Mouse (Mus musculus): Measurements from ENCODE around the gene Natd1. TPM values are rescaled to one million over a fixed set of nuclear protein-coding genes. Genes with fewer than 3 reads are reported as not detected.

Natd1 gene
- polyA plus RNA-seq, 1 experiment from 2014 or later: 14.8 TPM

GRCm38 (mm10) chr11:60867904-60868303 is 46.6 kb downstream of the Natd1 start:
- Histone ChIP-seq H3K36me3 (replicated peaks) (peaks cover 40% of the 10 kb centered on the region), H3K27ac (replicated peaks) (no peak overlapping the region), H3K27me3 (no peaks in the 10 kb centered on the region), H3K4me2 (no peak overlapping the region), H3K4me3 (replicated peaks) (no peak overlapping the region), H3K4me1 (replicated peaks) (peaks cover 15% of the 10 kb centered on the region), H3K9me3 (replicated peaks) (no peaks in the 10 kb centered on the region), H3K9ac (no peak overlapping the region)
- no peak for ATAC-seq (ENCODE audit: insufficient read depth)
- 74% methylated on average over 8 of the region's 8 CpGs for WGBS (ENCODE audit: insufficient replicate concordance)

DNA sequence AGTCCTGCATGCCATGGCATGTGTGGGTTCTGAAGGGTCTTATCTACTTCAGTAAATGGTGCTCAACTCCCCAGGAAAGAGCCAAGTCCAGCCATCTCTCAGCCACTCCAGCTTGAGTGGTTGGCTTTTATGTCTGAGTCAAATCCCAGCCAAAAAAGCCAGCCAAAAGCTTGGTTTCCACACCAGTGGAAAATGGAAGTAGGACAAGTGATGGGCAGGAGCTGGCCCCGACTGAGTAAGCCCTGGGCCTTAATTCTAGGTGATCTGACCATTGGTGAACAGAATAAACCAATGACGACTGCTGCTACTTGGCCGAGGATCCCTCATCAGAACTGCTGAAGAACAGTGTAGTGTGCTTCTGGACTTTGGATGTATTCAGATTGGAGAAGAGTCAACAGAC is 47.1 kb downstream of the Natd1 start:
- H3K36me3 ChIP-seq (replicated peaks): peaks cover 40% of the 10 kb centered on the region
- H3K4me3 ChIP-seq (replicated peaks): no peak overlapping the region
- no peak overlapping the region for H3K4me2 ChIP-seq
- H3K27ac ChIP-seq (replicated peaks): no peak overlapping the region
- WGBS (ENCODE audit: insufficient replicate concordance): 69% methylated on average over 3 of the region's 3 CpGs
- H3K9ac ChIP-seq: no peak overlapping the region
- H3K4me1 ChIP-seq (replicated peaks): peaks cover 14% of the 10 kb centered on the region; the same call in 1 of the 2 replicates
- H3K27me3 ChIP-seq: no peaks in the 10 kb centered on the region
- ATAC-seq (ENCODE audit: insufficient read depth): no peak
- H3K9me3 ChIP-seq (replicated peaks): no peaks in the 10 kb centered on the region

DNA sequence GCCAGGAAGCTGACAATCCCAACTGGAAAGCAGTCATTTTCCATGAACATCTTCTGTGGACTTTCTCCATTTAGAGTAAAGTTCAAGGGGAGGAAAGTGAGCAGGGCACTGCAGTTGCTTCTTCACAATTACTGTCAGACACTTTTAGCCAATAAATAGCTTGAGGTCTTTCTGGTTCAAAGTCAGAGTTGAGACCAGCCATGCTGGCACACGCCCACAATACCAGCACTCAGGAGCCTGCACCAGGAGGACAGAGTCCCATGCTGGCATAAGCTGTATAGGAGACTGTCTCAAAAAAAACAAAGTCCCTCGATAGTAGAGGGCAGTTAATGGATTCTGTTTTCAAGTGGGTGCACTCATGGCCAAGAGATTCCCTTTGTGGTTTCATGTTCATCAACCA is 48.5 kb downstream of the Natd1 start:
- Histone ChIP-seq H3K9ac (no peak overlapping the region), H3K27me3 (no peaks in the 10 kb centered on the region), H3K9me3 (replicated peaks) (no peaks in the 10 kb centered on the region), H3K4me2 (no peak overlapping the region), H3K27ac (replicated peaks) (no peak overlapping the region), H3K4me1 (replicated peaks) (peaks cover 14% of the 10 kb centered on the region; the same call in 1 of the 2 replicates), H3K36me3 (replicated peaks) (peaks cover 52% of the 10 kb centered on the region), H3K4me3 (replicated peaks) (no peak overlapping the region)
- no peak for ATAC-seq (ENCODE audit: insufficient read depth)
- WGBS (ENCODE audit: insufficient replicate concordance): 61% methylated on average over 2 of the region's 2 CpGs

GRCm38 (mm10) chr11:60864916-60865315 is 49.6 kb downstream of the Natd1 start:
- WGBS (ENCODE audit: insufficient replicate concordance): 77% methylated on average over 14 of the region's 14 CpGs
- no peak overlapping the region for H3K9ac ChIP-seq
- no peak overlapping the region for H3K4me3 ChIP-seq (replicated peaks)
- H3K4me2 ChIP-seq: no peak overlapping the region
- H3K36me3 ChIP-seq (replicated peaks): peaks cover 52% of the 10 kb centered on the region
- no peaks in the 10 kb centered on the region for H3K9me3 ChIP-seq (replicated peaks)
- H3K27ac ChIP-seq (replicated peaks): no peak overlapping the region
- peaks cover 14% of the 10 kb centered on the region; the same call in 1 of the 2 replicates for H3K4me1 ChIP-seq (replicated peaks)
- ATAC-seq (ENCODE audit: insufficient read depth): no peak
- H3K27me3 ChIP-seq: no peaks in the 10 kb centered on the region

DNA sequence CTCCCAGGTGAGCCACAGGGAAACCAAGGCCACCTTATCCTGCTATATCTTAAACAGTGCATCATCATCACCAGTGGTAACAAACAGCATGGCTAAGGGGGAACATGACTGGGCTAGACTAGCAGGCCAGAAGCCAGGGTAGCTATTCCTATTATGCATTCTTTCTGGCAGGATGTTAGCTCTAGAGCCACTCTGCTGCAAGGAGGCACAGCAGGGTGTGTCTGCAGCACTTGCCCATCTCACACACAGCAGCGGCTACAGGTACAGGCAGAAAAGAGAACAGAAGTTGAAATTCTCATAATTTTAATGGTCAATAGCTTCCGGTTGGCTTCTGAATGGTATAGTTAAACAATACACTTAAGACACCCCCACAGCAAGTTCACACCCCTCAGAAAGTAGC is 50.4 kb downstream of the Natd1 start:
- no peak for ATAC-seq (ENCODE audit: insufficient read depth)
- no peak overlapping the region for H3K4me2 ChIP-seq
- no peaks in the 10 kb centered on the region for H3K9me3 ChIP-seq (replicated peaks)
- no peak overlapping the region for H3K4me3 ChIP-seq (replicated peaks)
- no peak overlapping the region for H3K9ac ChIP-seq
- H3K27me3 ChIP-seq: no peaks in the 10 kb centered on the region
- WGBS (ENCODE audit: insufficient replicate concordance): 80% methylated on average over 2 of the region's 2 CpGs
- 0 out of 2 replicates have a peak, but pooled peaks cover 10% of the 10 kb centered on the region for H3K4me1 ChIP-seq (replicated peaks)
- H3K36me3 ChIP-seq (replicated peaks): peaks cover 52% of the 10 kb centered on the region
- no peak overlapping the region for H3K27ac ChIP-seq (replicated peaks)

GRCm38 (mm10) chr11:60863196-60863595 is 51.4 kb downstream of the Natd1 start:
- Histone ChIP-seq H3K4me3 (replicated peaks) (no peak overlapping the region), H3K4me2 (no peak overlapping the region), H3K9ac (no peak overlapping the region), H3K4me1 (replicated peaks) (0 out of 2 replicates have a peak, but pooled peaks cover 10% of the 10 kb centered on the region), H3K9me3 (replicated peaks) (no peaks in the 10 kb centered on the region), H3K27me3 (no peaks in the 10 kb centered on the region), H3K36me3 (replicated peaks) (peaks cover 60% of the 10 kb centered on the region), H3K27ac (replicated peaks) (no peak overlapping the region)
- 67% methylated on average over 4 of the region's 4 CpGs for WGBS (ENCODE audit: insufficient replicate concordance)
- no peak for ATAC-seq (ENCODE audit: insufficient read depth)

- Histone ChIP-seq H3K27me3 (no peaks in the 10 kb centered on the region), H3K4me1 (replicated peaks) (0 out of 2 replicates have a peak, but pooled peaks cover under 1% of the 10 kb centered on the region), H3K4me2 (no peak overlapping the region), H3K9ac (no peak overlapping the region), H3K36me3 (replicated peaks) (peaks cover 67% of the 10 kb centered on the region), H3K4me3 (replicated peaks) (no peak overlapping the region), H3K27ac (replicated peaks) (no peak overlapping the region), H3K9me3 (replicated peaks) (no peaks in the 10 kb centered on the region)
- WGBS (ENCODE audit: insufficient replicate concordance): 70% methylated on average over 3 of the region's 3 CpGs
- no peak for ATAC-seq (ENCODE audit: insufficient read depth)
These were observed 52.6 kb downstream of the Natd1 start for GRCm38 (mm10) chr11:60861993-60862392.

- WGBS (ENCODE audit: insufficient replicate concordance): 60% methylated on average over 3 of the region's 3 CpGs
- Histone ChIP-seq H3K9ac (no peak overlapping the region), H3K4me3 (replicated peaks) (no peak overlapping the region), H3K27me3 (no peaks in the 10 kb centered on the region), H3K4me2 (no peak overlapping the region), H3K27ac (replicated peaks) (no peak overlapping the region), H3K4me1 (replicated peaks) (no peaks in the 10 kb centered on the region), H3K36me3 (replicated peaks) (peaks cover 77% of the 10 kb centered on the region), H3K9me3 (replicated peaks) (no peaks in the 10 kb centered on the region)
- no peak for ATAC-seq (ENCODE audit: insufficient read depth)
These were observed 58.0 kb downstream of the Natd1 start for GRCm38 (mm10) chr11:60856587-60856986.

Other genes starting within 250 kb of the Natd1 start
- 13.0 and 14.5 TPM in 2 replicates for gene Llgl1, start 215.0 kb downstream of the Natd1 start, polyA plus RNA-seq (2015; fragmentation: Nextera tagmentation; extraction: Ambion mirVana)
- gene Flii, start 187.5 kb downstream of the Natd1 start, polyA plus RNA-seq (2015; fragmentation: Nextera tagmentation; extraction: Ambion mirVana): 27.8 and 29.1 TPM in 2 replicates
- 2.5 and 2.8 TPM in 2 replicates for gene Mief2, start 186.4 kb downstream of the Natd1 start, polyA plus RNA-seq (2015; fragmentation: Nextera tagmentation; extraction: Ambion mirVana)
- 5.9 TPM in 2 replicates for gene Top3a, start 137.4 kb downstream of the Natd1 start, polyA plus RNA-seq (2015; fragmentation: Nextera tagmentation; extraction: Ambion mirVana)
- 2.6 and 3.2 TPM in 2 replicates for gene Smcr8, start 137.2 kb downstream of the Natd1 start, polyA plus RNA-seq (2015; fragmentation: Nextera tagmentation; extraction: Ambion mirVana)
- 52.4 and 64.0 TPM in 2 replicates for gene Shmt1, start 103.0 kb downstream of the Natd1 start, polyA plus RNA-seq (2015; fragmentation: Nextera tagmentation; extraction: Ambion mirVana)
- gene Dhrs7b, start 84.1 kb downstream of the Natd1 start, polyA plus RNA-seq (2015; fragmentation: Nextera tagmentation; extraction: Ambion mirVana): 20.2 and 22.6 TPM in 2 replicates
- gene Tmem11, start 35.5 kb downstream of the Natd1 start, polyA plus RNA-seq (2015; fragmentation: Nextera tagmentation; extraction: Ambion mirVana): 26.7 and 28.7 TPM in 2 replicates
- 142 and 165 TPM in 2 replicates for gene Map2k3, start 17.3 kb upstream of the Natd1 start, polyA plus RNA-seq (2015; fragmentation: Nextera tagmentation; extraction: Ambion mirVana)
- gene Kcnj12, start 107.8 kb upstream of the Natd1 start, polyA plus RNA-seq (2015; fragmentation: Nextera tagmentation; extraction: Ambion mirVana): 0.08 TPM in 1 of 2 replicates, not detected in the other
- 4.2 and 4.4 TPM in 2 replicates for gene Tnfrsf13b, start 212.0 kb upstream of the Natd1 start, polyA plus RNA-seq (2015; fragmentation: Nextera tagmentation; extraction: Ambion mirVana)

Measured in liver, embryonic 15.5 days (tissue).